Mouse (Mus musculus) liver, embryonic 14.5 days (tissue): ENCODE results near the gene Hpn. TPM values are rescaled to one million over a fixed set of nuclear protein-coding genes. Genes with fewer than 3 reads are reported as not detected.
A peak's percentile ranks its signal among the peaks of the same experiment; 100 is the strongest.

Experiments used
- ATAC-seq: fragments of 200-750 bp; cut with Nextera tagmentation; 2 replicates; pipeline ENCODE4 v1.8.0; 2017; ENCODE audit warnings: moderate number of reproducible peaks, mild to moderate bottlenecking, moderate library complexity; ENCODE audit not compliant: insufficient read depth
- DNase-seq, 3 experiments: peaks; one replicate each; pipeline ENCODE4 v3.0.0-alpha.2; 2012 to 2013; ENCODE audit warnings: low read depth in 3 of 3, low spot score in 3 of 3
- H3K27ac ChIP-seq: fragments of 300-500 bp; sonication (generic); 2 replicates; pipeline ENCODE4 v1.5.1; 2014; ENCODE audit warnings: moderate library complexity, mild to moderate bottlenecking, control low read depth, inconsistent platforms
- H3K27me3 ChIP-seq: fragments of 300-500 bp; sonication (generic); 2 replicates; pipeline ENCODE4 v1.6.1; 2014; ENCODE audit warnings: mild to moderate bottlenecking, low read length, moderate library complexity; ENCODE audit not compliant: control insufficient read depth, insufficient read depth
- H3K36me3 ChIP-seq: fragments of 300-500 bp; sonication (generic); replicated peaks from 2 replicates; pipeline ENCODE4 v1.6.1; 2014; ENCODE audit warnings: low read depth; ENCODE audit not compliant: control insufficient read depth, insufficient read depth
- H3K4me1 ChIP-seq, 2 experiments: fragments of 200-500 bp in 1 of 2; fragments of 300-500 bp in 1 of 2; sonication (generic) in 1 of 2; replicated peaks; 2 replicates each; pipeline ENCODE4 v1.6.1; 2012 to 2014; ENCODE audit warnings: antibody characterized with exemption in 1 of 2, inconsistent platforms in 1 of 2, low read length in 1 of 2; ENCODE audit not compliant: control insufficient read depth in 2 of 2, insufficient read depth in 2 of 2
- H3K4me2 ChIP-seq: fragments of 300-500 bp; sonication (generic); 2 replicates; pipeline ENCODE4 v1.6.1; 2014; ENCODE audit warnings: low read depth, mild to moderate bottlenecking, control low read depth, moderate library complexity
- H3K4me3 ChIP-seq, 2 experiments: fragments of 200-500 bp in 1 of 2; fragments of 300-500 bp in 1 of 2; sonication (generic) in 1 of 2; 2 replicates each; pipeline ENCODE4 v1.5.1; 2012 to 2014; ENCODE audit warnings: low read depth in 2 of 2, low read length in 2 of 2, mild to moderate bottlenecking in 2 of 2, control low read depth in 1 of 2, inconsistent platforms in 1 of 2, moderate library complexity in 1 of 2; ENCODE audit not compliant: insufficient read depth in 1 of 2
- H3K9ac ChIP-seq: fragments of 300-500 bp; sonication (generic); replicated peaks from 2 replicates; pipeline ENCODE4 v1.6.1; 2014; ENCODE audit warnings: mild to moderate bottlenecking, control low read depth, moderate library complexity
- H3K9me3 ChIP-seq: fragments of 300-500 bp; sonication (generic); 2 replicates; pipeline ENCODE4 v1.6.1; 2016; ENCODE audit warnings: low read length, mixed read lengths; ENCODE audit not compliant: control insufficient read depth
- CTCF ChIP-seq: IDR thresholded peaks from 2 replicates; pipeline ENCODE4 v1.5.1; 2016; ENCODE audit warnings: antibody characterized with exemption, low read depth, control low read depth
- EP300 ChIP-seq: IDR thresholded peaks from 2 replicates; pipeline ENCODE4 v1.6.1; 2016; ENCODE audit warnings: antibody characterized with exemption, low read depth
- WGBS: fragments of 180-500 bp; shearing (Covaris S2); extraction: QIAGEN DNeasy Blood & Tissue Kit; methylation state at CpG from one replicate; pipeline ENCODE4 v1.1.7; 2014; ENCODE audit not compliant: insufficient replicate concordance; 5-methylcytosine and 5-hydroxymethylcytosine counted together
- polyA plus RNA-seq, 2 experiments: library from polyadenylated mRNA; depleted of rRNA in 1 of 2; stranded (reverse) in 1 of 2; unstranded in 1 of 2; fragments of >200 nt; fragmentation: Nextera tagmentation in 1 of 2; extraction: Ambion mirVana in 1 of 2; gene quantifications; 2 replicates each; pipeline versions ENCODE4 v1.2.1 to v1.2.3; 2012 to 2014

Gene Hpn
- 44.7 and 48.0 TPM in 2 replicates for polyA plus RNA-seq (2012; rRNA removed)
- polyA plus RNA-seq (2014; fragmentation: Nextera tagmentation; extraction: Ambion mirVana): 43.3 and 44.8 TPM in 2 replicates

GRCm38 (mm10) chr7:31115182-31115581, at the start of gene Hpn:
Hpn (minus strand) TSS chr7:31115290.
- no peaks in the 10 kb centered on the region for H3K36me3 ChIP-seq
- H3K4me1 ChIP-seq: peaks cover 0 to 18% of the 10 kb centered on the region in 2 experiments; a peak in 2 of 4 replicates
- H3K27ac ChIP-seq: peak within 1 kb of the TSS; percentile 50; the same call in 1 of the 2 replicates
- H3K9me3 ChIP-seq: no peaks in the 10 kb centered on the region
- WGBS: 15% methylated on average over 13 of the region's 15 CpGs
- TF ChIP-seq EP300 (no peak), CTCF (no peak)
- peak within 1 kb of the TSS; percentile 39 to 46 for H3K4me3 ChIP-seq
- H3K27me3 ChIP-seq: no peaks in the 10 kb centered on the region
- ATAC-seq: peak; percentile 74
- DNase-seq: peak in 1 of 3 experiments; percentile 16
- H3K9ac ChIP-seq: no peak within 1 kb of the TSS
- H3K4me2 ChIP-seq: peak within 1 kb of the TSS; percentile 47

- no peak overlapping the region for H3K4me3 ChIP-seq
- 23% methylated on average over 1 of the region's 1 CpGs for whole genome bisulfite sequencing
- ATAC-seq: no peak
- H3K27me3 ChIP-seq: no peaks in the 10 kb centered on the region
- no peaks in the 10 kb centered on the region for H3K36me3 ChIP-seq
- no peak for DNase-seq
- H3K9ac ChIP-seq: no peak overlapping the region
- TF ChIP-seq EP300 (no peak), CTCF (no peak)
- no peaks in the 10 kb centered on the region for H3K9me3 ChIP-seq
- no peak overlapping the region for H3K4me2 ChIP-seq
- no peak overlapping the region for H3K27ac ChIP-seq
- H3K4me1 ChIP-seq: peaks cover 0 to 11% of the 10 kb centered on the region in 2 experiments; a peak in 2 of 4 replicates
Observed at GRCm38 (mm10) chr7:31164748-31165147, 49.7 kb upstream of the Hpn start.

- DNase-seq (no peak), ATAC-seq (no peak)
- no peak overlapping the region for H3K4me3 ChIP-seq
- H3K27ac ChIP-seq: no peak overlapping the region
- no peak overlapping the region for H3K4me2 ChIP-seq
- H3K9me3 ChIP-seq: no peaks in the 10 kb centered on the region
- H3K9ac ChIP-seq: no peak overlapping the region
- H3K36me3 ChIP-seq: no peaks in the 10 kb centered on the region
- WGBS: 55% methylated on average over 3 of the region's 3 CpGs
- TF ChIP-seq EP300: no peak
- TF ChIP-seq CTCF: no peak
- peaks cover 0 to 11% of the 10 kb centered on the region in 2 experiments; a peak in 2 of 4 replicates for H3K4me1 ChIP-seq
- H3K27me3 ChIP-seq: no peaks in the 10 kb centered on the region
Observed at GRCm38 (mm10) chr7:31163666-31164577, 48.8 kb upstream of the Hpn start.

DNA sequence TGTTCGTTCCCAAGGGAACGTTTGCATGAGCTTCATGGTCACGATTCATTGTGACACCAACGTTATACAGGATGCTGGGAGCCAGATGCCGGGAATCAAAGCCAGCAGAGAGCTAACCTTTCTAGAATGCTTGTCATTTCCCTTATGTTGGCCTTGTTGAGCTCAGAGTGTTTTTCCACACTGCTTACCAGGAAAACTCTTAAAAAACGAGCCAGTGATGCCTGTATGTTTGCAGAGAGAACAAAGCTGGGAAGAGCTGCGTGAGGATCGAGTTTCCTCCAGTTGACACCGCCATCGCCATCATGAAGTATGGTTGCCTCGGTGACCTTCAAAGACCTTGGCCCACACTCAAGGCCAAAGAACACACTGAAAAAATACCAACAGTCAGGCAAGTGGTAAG, 47.2 kb upstream of the Hpn start:
- TF ChIP-seq EP300 (no peak), CTCF (no peak)
- Histone ChIP-seq H3K4me3 (no peak overlapping the region), H3K9ac (no peak overlapping the region), H3K36me3 (no peaks in the 10 kb centered on the region), H3K27ac (no peak overlapping the region), H3K4me2 (no peak overlapping the region), H3K9me3 (no peaks in the 10 kb centered on the region), H3K4me1 (peaks cover 0 to 8% of the 10 kb centered on the region in 2 experiments; a peak in 2 of 4 replicates), H3K27me3 (no peaks in the 10 kb centered on the region)
- no peak for DNase-seq
- WGBS: 64% methylated on average over 11 of the region's 11 CpGs
- ATAC-seq: no peak

GRCm38 (mm10) chr7:31161831-31162230, 46.7 kb upstream of the Hpn start:
- Histone ChIP-seq H3K36me3 (no peaks in the 10 kb centered on the region), H3K4me2 (no peak overlapping the region), H3K4me1 (peaks cover 0 to 8% of the 10 kb centered on the region in 2 experiments; a peak in 2 of 4 replicates), H3K27me3 (no peaks in the 10 kb centered on the region), H3K4me3 (no peak overlapping the region), H3K27ac (no peak overlapping the region), H3K9me3 (no peaks in the 10 kb centered on the region), H3K9ac (no peak overlapping the region)
- ATAC-seq: no peak
- TF ChIP-seq CTCF (no peak), EP300 (no peak)
- no peak for DNase-seq
- WGBS: 39% methylated on average over 3 of the region's 3 CpGs
